Mouse (Mus musculus): ENCODE data around the gene Usb1.
A peak's percentile ranks its signal among the peaks of the same experiment; 100 is the strongest.

Gene Usb1

GRCm38 (mm10) chr8:95331720-95332436 lies at the start of gene Usb1, which contains the start of gene Zfp319:
Gene Usb1 (plus strand): TSS chr8:95332284.
Gene Zfp319 (minus strand): TSS chr8:95331950.
- DNase-seq (ENCODE audit: low read depth, low spot score): peak; percentile 97

GRCm38 (mm10) chr8:95289066-95289650 lies 42.9 kb upstream of the Usb1 start:
- no peak for DNase-seq (ENCODE audit: low read depth, low spot score)

- DNase-seq (ENCODE audit: low read depth, low spot score): no peak
These were observed 38.9 kb upstream of the Usb1 start for GRCm38 (mm10) chr8:95293172-95293571.

- no peak for DNase-seq (ENCODE audit: low read depth, low spot score)
These were observed 38.2 kb upstream of the Usb1 start for GRCm38 (mm10) chr8:95293891-95294290.

- DNase-seq (ENCODE audit: low read depth, low spot score): peak; percentile 41
These were observed 29.7 kb upstream of the Usb1 start for GRCm38 (mm10) chr8:95302410-95302809.

- no peak for DNase-seq (ENCODE audit: low read depth, low spot score)
These were observed 26.6 kb upstream of the Usb1 start for GRCm38 (mm10) chr8:95305526-95305925.

GRCm38 (mm10) chr8:95306431-95306830 lies 25.7 kb upstream of the Usb1 start, which contains the start of gene Cngb1:
Gene Cngb1 (minus strand): TSS chr8:95306585.
- no peak for DNase-seq (ENCODE audit: low read depth, low spot score)

GRCm38 (mm10) chr8:95310342-95310970 lies 21.6 kb upstream of the Usb1 start, which contains the start of gene Tepp:
Gene Tepp (plus strand): TSS chr8:95310566.
- DNase-seq (ENCODE audit: low read depth, low spot score): no peak

GRCm38 (mm10) chr8:95312836-95313235 lies 19.2 kb upstream of the Usb1 start:
- DNase-seq (ENCODE audit: low read depth, low spot score): peak; percentile 90

- DNase-seq (ENCODE audit: low read depth, low spot score): no peak
These were observed 18.2 kb upstream of the Usb1 start for GRCm38 (mm10) chr8:95313857-95314256.

GRCm38 (mm10) chr8:95314707-95315106 lies 17.4 kb upstream of the Usb1 start:
- no peak for DNase-seq (ENCODE audit: low read depth, low spot score)

- no peak for DNase-seq (ENCODE audit: low read depth, low spot score)
These were observed 16.7 kb upstream of the Usb1 start for GRCm38 (mm10) chr8:95315350-95315749.

GRCm38 (mm10) chr8:95320224-95321139 lies 11.6 kb upstream of the Usb1 start:
- DNase-seq (ENCODE audit: low read depth, low spot score): peak; percentile 87

GRCm38 (mm10) chr8:95323201-95323600 lies 8.9 kb upstream of the Usb1 start:
- no peak for DNase-seq (ENCODE audit: low read depth, low spot score)

GRCm38 (mm10) chr8:95324646-95325045 lies 7.4 kb upstream of the Usb1 start:
- no peak for DNase-seq (ENCODE audit: low read depth, low spot score)

GRCm38 (mm10) chr8:95326822-95327221 lies 5.3 kb upstream of the Usb1 start:
- DNase-seq (ENCODE audit: low read depth, low spot score): no peak

- DNase-seq (ENCODE audit: low read depth, low spot score): peak; percentile 48
These were observed 4.1 kb upstream of the Usb1 start for GRCm38 (mm10) chr8:95327866-95328465.

- no peak for DNase-seq (ENCODE audit: low read depth, low spot score)
These were observed 1.7 kb upstream of the Usb1 start for GRCm38 (mm10) chr8:95330367-95330766.

GRCm38 (mm10) chr8:95331156-95331719 lies 846 bp upstream of the Usb1 start:
- DNase-seq (ENCODE audit: low read depth, low spot score): peak; percentile 62

- no peak for DNase-seq (ENCODE audit: low read depth, low spot score)
These were observed 534 bp downstream of the Usb1 start for GRCm38 (mm10) chr8:95332437-95333199.

All from ES-CJ7 (cell line).